Mouse (Mus musculus) liver, adult (tissue): ENCODE data around the gene Tmem80.

Experiments
- GATA4 ChIP-seq: IDR thresholded peaks from 2 replicates; pipeline ENCODE4 v1.6.1; 2014; ENCODE audit warnings: mild to moderate bottlenecking, low read length; ENCODE audit not compliant: insufficient replicate concordance

The Tmem80 gene

GRCm38 (mm10) chr7:141338576-141339131, 11.1 kb downstream of the Tmem80 start, which contains the start of gene Eps8l2:
Gene Eps8l2, plus strand, starts transcription at chr7:141338880.
- no peak for TF ChIP-seq GATA4

GRCm38 (mm10) chr7:141339215-141339920, 11.8 kb downstream of the Tmem80 start:
- no peak for TF ChIP-seq GATA4

DNA sequence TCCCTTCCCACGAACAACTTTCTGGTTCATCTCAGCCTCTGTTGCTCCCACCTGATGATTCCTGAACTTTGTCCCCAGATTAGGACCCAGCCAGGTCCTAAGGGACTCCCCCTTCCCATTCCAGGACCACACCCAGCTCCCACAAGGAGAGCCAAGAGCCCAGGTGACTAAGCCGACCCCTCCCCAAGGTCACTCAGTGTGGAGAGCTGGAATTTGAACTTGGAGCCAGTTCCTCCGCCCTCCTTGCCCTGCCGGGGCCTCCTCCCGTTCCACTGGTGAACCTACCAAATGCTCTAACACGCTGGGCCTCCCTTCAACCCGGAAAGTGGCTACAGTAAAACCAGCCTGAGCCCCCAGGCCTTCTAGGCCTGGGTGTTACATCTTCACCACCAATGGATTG, 12.5 kb downstream of the Tmem80 start:
- TF ChIP-seq GATA4, result no peak

GRCm38 (mm10) chr7:141340476-141340875, 12.9 kb downstream of the Tmem80 start:
- TF ChIP-seq GATA4, result no peak

DNA sequence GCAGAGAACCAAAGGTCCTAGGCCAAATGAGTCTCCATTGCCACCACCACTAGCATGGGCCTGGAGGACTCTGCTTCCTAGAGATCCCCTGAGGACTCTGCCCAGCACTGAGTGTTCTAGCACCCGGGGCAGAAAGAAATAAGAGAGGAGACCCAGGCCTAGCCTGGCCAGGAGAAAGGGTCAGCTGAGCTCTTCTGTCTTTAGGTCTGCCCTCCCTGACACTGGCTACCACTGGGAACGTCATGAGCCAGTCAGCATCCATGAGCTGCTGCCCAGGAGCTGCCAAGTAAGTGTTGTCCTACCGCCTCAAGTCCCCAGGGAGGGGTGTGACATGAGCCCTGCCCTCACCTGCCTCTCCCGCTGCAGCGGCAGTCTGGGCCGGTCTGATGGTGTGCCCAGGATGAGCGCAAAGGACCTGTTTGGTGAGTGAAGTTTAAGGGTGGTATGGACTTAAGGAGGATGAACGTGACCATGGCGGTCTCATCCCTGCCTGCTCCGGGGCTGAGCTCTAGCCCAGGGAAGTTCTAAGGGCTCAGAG, 14.2 kb downstream of the Tmem80 start:
- TF ChIP-seq GATA4, result no peak

DNA sequence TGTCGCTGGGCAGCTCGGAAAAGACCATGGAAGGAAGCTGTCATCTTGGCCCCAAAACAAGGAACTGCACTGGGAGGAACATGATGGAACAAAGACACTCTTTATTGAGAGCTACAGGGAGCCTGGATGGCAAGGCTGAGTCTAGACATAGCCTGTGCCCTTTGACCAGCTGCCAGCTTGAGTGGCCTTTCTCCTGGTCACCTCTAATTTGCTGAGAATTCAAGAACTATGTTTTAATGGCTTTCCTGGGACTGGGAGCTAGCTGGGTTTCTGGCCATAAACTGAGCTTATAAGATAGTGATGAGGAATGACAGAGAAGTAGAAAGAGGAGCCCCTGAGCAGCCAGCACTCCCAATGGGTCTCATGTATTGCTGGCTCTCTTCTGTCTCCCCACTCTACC, 15.7 kb downstream of the Tmem80 start:
- TF ChIP-seq GATA4, result no peak

DNA sequence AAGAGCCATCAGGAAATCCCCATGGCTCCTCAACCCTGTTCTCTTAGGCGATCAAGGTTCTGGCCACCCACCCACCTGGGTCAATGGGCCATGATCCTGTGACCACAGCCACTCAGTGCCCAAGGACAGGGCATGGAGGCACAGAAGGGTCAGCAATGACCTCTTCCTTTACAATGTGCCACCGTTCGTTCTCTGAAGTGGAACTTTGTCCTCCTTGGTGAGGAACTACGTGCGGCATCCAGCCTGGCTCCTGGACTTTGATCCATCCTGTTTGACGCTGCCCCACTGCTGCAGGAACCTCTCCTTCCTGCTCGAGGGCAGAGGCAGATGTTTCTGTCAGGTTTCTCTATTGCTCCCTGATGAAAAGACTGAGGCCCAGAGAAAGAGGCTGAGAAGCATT, 16.2 kb downstream of the Tmem80 start:
- TF ChIP-seq GATA4, result no peak

GRCm38 (mm10) chr7:141344787-141345186, 17.2 kb downstream of the Tmem80 start:
- no peak for TF ChIP-seq GATA4

DNA sequence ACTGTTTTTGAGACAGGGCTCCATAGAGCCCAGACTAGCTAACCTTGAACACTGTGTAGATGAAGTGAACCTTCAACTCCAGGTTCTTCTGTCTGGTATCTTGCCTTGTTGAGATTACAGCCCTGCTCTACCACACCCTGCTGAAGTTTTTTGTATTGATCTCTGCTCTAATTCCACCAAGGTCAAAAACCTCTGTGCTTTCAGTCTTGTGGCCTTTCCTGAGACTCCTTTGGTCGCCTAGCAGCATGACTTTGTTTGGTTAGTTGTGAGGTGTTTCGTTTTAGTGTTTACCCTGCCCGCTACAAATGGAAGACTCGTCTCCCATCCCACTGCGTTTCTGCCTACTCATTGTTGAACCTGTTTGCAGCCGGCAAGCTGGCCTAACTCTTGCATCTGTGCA, 23.5 kb downstream of the Tmem80 start:
- no peak for TF ChIP-seq GATA4

GRCm38 (mm10) chr7:141355051-141355450, 27.5 kb downstream of the Tmem80 start:
- TF ChIP-seq GATA4, result no peak

DNA sequence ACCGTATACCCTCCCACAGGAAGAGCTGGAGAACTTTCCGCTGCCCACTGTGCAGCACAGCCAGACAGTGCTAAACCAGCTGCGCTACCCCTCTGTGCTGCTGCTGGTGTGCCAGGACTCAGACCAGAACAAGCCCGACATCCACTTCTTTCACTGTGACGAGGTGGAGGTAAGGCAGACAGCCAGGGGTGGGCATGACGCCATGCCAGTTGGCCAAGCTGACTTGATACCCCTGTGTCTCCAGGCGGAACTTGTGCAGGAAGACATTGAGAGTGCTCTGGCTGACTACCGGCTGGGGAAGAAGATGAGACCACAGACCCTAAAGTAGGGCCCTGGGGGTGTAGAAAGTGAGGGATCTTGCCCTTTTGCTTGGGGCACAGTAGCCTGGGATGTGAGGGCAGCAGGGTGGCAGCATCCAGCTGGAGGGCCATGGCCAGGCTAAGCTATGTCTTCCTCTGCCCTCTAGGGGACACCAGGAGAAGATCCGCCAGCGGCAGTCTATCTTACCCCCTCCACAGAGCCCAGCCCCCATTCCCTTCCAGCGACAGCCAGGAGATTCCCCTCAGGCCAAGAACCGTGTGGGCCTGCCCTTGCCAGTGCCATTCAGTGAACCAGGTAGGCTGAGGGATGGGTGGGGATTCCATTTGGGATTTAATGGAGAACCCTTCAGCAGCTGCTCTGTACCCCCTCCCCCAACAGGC, 28.2 kb downstream of the Tmem80 start:
- no peak for TF ChIP-seq GATA4

GRCm38 (mm10) chr7:141356971-141357370, 29.4 kb downstream of the Tmem80 start:
- TF ChIP-seq GATA4, result no peak

DNA sequence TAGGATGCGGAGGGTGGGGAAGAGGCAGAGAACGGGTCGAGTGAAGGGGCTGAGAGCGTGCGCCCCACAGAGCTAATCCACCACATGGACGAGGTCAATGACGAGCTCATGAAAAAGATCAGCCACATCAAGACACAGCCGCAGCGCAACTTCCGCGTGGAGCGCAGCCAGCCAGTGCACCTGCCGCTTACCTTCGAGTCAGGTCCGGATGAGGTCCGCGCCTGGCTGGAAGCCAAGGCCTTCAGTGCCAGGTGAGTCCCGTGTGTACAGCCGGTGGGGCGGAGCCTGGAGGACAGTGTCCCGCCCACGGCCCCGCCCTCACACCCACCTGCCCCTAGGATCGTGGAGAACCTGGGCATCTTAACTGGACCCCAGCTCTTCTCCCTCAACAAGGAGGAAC, 34.0 kb downstream of the Tmem80 start:
- no peak for TF ChIP-seq GATA4

DNA sequence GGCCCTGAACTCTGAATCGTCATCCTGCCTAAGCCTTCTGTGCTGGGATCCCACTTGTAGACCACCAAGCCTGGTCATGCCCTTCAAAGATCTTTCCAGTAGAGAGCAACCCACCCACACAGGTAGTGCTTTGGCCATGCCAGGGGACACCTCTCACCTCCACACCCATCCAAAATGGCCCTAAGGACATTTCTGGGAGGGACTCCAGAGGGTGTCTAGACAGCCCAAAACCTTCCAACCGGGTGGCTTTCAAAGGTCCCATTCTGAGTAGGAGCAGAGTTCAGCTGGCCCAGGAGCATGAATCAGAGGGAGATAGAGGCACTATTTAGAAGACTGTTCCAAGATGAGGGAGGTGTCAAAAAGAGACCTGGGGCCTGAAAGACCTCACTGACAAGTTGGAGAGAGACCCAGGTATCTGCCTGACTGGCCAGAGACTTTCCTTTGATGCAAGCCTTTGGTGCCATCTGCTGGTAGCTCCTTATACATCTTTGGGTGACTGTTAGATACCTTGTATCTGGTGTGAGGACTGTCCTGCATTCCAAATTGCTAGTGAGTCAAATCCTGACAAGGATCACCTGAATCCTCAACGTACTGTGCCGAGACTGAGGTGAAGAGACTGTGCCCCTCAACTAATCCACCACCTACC, 35.7 kb downstream of the Tmem80 start:
- TF ChIP-seq GATA4, result no peak

- TF ChIP-seq GATA4, result no peak
These were observed 36.2 kb downstream of the Tmem80 start for GRCm38 (mm10) chr7:141363752-141364125.
